Comparison of ENCODE assay signal across 22 mouse cellular contexts in genomic region chr14:86242836-86243235, GRCm38 (mm10).
"Had no signal": no experiment of that assay in that cellular context is flagged by ENCODE, and none has a peak within 500 bp of the region (broad histone marks: within the 10 kb centered on the region; RNA-seq: fewer than 3 reads in every experiment).

No protein-coding gene starts in this region.

- H3K27me3 ChIP-seq: kidney, embryonic 15.5 days; limb, embryonic 13.5 days; liver, embryonic 13.5 days; neural tube, embryonic 13.5 days; stomach, embryonic 15.5 days had no signal

- H3K4me3 ChIP-seq: kidney, embryonic 15.5 days; left cerebral cortex, adult 2 months; limb, embryonic 10.5 days; limb, embryonic 13.5 days; liver, embryonic 13.5 days; myocyte; neural tube, embryonic 13.5 days; stomach, embryonic 15.5 days had no signal

- H3K4me2 ChIP-seq: kidney, embryonic 15.5 days; limb, embryonic 13.5 days; liver, embryonic 13.5 days; midbrain, embryonic 11.5 days; neural tube, embryonic 13.5 days; stomach, embryonic 15.5 days had no signal

- H3K27ac ChIP-seq: kidney, embryonic 15.5 days; left cerebral cortex, adult 2 months; limb, embryonic 10.5 days; limb, embryonic 13.5 days; liver, embryonic 13.5 days; neural tube, embryonic 13.5 days; stomach, embryonic 15.5 days had no signal

- H3K9ac ChIP-seq: kidney, embryonic 15.5 days; limb, embryonic 13.5 days; liver, embryonic 13.5 days; neural tube, embryonic 13.5 days; stomach, embryonic 15.5 days had no signal

- DNase-seq: kidney, adult 8-10 months; kidney, postnatal 10 days; kidney, postnatal 36 days; layer of hippocampus, postnatal 36 days; liver; liver, embryonic 13.5 days; lung, adult 2 months; lung, postnatal 14 days; lung, postnatal 4 days; midbrain, embryonic 14.5 days; retina, postnatal 1 day; right cerebral cortex, postnatal 25 days; spleen, adult 18-20 months; thymus, postnatal 25 days had no signal

- H3K36me3 ChIP-seq: kidney, embryonic 15.5 days; limb, embryonic 10.5 days; limb, embryonic 13.5 days; liver, embryonic 13.5 days; neural tube, embryonic 13.5 days; stomach, embryonic 15.5 days had no signal

- H3K9me3 ChIP-seq: kidney, embryonic 15.5 days; limb, embryonic 10.5 days; limb, embryonic 13.5 days; liver, embryonic 13.5 days; neural tube, embryonic 13.5 days; stomach, embryonic 15.5 days had no signal

- H3K4me1 ChIP-seq: kidney, embryonic 15.5 days; limb, embryonic 10.5 days; limb, embryonic 13.5 days; liver, embryonic 13.5 days; neural tube, embryonic 13.5 days; stomach, embryonic 15.5 days had no signal
